Mouse (Mus musculus) neutrophil, adult 83 days (primary cell): ENCODE measurements around the gene Gm8857. TPM values are rescaled to one million over a fixed set of nuclear protein-coding genes. Genes with fewer than 3 reads are reported as not detected.

Experiments used
- total RNA-seq, 2 experiments: library from RNA; stranded (reverse); gene quantifications; one replicate each; pipeline ENCODE4 v1.2.4; 2023

The Gm8857 gene
- not detected for total RNA-seq

DNA sequence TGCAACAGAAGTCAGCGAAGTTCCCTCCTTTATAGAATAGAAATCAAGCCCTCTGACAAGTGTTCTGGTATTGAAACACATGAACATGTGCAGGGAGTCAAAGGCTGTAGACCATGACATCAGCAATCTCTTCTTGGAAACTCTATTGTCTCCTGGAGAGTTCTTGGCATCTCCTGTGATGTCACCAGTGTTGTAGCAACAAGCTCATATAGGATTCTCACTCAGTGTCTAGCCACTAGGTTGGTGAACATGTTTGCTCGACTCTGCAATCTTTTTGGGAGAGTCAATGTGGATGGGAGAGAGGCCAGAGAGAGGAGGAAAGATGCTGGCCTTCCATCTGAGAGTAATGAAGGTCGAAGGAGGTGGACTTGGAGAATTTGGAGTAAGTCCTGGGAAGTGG, at the start of gene Gm8857, which contains the start of gene Gm8871:
Gene Gm8857 (plus strand): TSS at position 303 of the 400 bp plus-strand sequence.
Gene Gm8871 (plus strand): TSS at position 301 of the 400 bp plus-strand sequence.

Other genes starting within 250 kb of the Gm8857 start
- not detected for gene Gm8871, start within 50 bp of the Gm8857 start, total RNA-seq
- gene Gm8879, start 179.8 kb downstream of the Gm8857 start, total RNA-seq, result not detected
- not detected for gene Gm5861, start 235.3 kb downstream of the Gm8857 start, total RNA-seq